Mouse (Mus musculus): ENCODE results near the gene Gabarap. TPM values are rescaled to one million over a fixed set of nuclear protein-coding genes. Genes with fewer than 3 reads are reported as not detected.
"Not testable (repeated sequence)": the region's sequence is repeated elsewhere in the genome, so short reads cannot be mapped to it uniquely, and the experiment has no call there.

Gene Gabarap
- polyA plus RNA-seq, 1 experiment, result 663 TPM

DNA sequence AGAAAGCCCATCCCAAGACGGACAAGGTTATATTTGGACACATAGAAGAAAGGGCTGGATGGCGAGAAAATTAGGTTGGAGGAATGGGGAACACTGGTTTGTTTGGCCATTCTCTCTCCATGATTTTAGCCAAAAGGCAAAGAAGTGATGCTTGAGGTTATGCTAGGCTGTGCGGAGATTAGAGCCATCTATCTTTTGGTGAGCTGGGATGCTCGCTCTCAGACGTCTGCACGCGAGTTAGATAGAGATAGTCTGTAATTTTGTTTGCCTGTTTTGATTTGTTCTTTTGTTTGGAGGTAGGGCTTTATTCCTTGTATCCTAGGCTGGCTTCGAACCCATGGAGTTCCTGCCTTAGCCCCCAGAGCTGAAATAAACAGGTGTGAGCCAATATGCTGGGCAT is 10.2 kb downstream of the Gabarap start:
- Histone ChIP-seq H3K4me3 (ENCODE audit: insufficient read depth, low read depth, low read length) (peak overlapping the region; percentile 74), H3K27ac (replicated peaks; ENCODE audit: low read depth, low read length) (0 out of 2 replicates have a peak overlapping the region, but pooled peaks have one; percentile 73), H3K4me1 (ENCODE audit: control insufficient read depth, insufficient read depth, insufficient read length, low read length) (no peaks in the 10 kb centered on the region)

DNA sequence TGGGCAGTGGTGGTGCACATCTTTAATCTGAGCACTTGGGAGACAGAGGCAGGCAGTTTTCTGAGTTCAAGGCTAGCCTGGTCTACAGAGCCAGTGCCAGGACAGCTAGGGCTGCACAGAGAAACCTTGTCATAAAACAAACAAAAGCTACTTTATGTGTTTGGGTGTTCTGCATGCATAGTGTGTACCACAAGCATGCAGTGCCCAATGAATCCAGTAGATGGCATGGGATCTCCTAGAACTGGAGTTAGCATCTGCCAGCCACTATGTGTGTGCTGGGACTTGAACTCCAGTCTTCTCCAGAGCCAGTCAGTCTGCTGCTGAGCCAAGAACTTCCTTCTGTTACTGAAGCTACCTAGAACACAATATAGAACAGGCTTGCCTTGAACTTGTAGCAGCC is 10.9 kb downstream of the Gabarap start:
- Histone ChIP-seq H3K4me1 (ENCODE audit: control insufficient read depth, insufficient read depth, insufficient read length, low read length) (no peaks in the 10 kb centered on the region), H3K4me3 (ENCODE audit: insufficient read depth, low read depth, low read length) (no peak overlapping the region), H3K27ac (replicated peaks; ENCODE audit: low read depth, low read length) (no peak overlapping the region)

DNA sequence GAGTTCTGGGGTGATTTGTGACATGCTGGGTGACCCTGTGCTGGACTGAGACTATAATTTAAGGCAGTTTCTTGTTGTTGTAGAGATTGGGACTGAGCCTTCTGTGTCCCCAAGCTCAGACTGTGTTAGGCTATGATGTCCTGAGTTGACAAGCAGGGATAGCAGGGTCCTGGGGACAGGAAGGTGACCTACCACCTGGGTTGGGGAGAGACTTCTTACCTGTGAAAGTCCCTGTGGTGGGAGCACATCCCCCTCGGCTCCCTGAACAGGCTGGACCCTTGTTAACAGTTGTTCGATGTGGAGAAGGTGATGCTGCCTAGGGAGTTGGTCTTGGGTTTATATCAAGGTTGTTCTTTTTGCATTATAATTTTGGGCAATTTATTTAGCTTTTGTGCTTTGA is 11.5 kb downstream of the Gabarap start:
- H3K4me1 ChIP-seq (ENCODE audit: control insufficient read depth, insufficient read depth, insufficient read length, low read length), result no peaks in the 10 kb centered on the region
- peak overlapping the region; percentile 8; the same call in 1 of the 2 replicates for H3K4me3 ChIP-seq (ENCODE audit: insufficient read depth, low read depth, low read length)
- no peak overlapping the region for H3K27ac ChIP-seq (replicated peaks; ENCODE audit: low read depth, low read length)

DNA sequence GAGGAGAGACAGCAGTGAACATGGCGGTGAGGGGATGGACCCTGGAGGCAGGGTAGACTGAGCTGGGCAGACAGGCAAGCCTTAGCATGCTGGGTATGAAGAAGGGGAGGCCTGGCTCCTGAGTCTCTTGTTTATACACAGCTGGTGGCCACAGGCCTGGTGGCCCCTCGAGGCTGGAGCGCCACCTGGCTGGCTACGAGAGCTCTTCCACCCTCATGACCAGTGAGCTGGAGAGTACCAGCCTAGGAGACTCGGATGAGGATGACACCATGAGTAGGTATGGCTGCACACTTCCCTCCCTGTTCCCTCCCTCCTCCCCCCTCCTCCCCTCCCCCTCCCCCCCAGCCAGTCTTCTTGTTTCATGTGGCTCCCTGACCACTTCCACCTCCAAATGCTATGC is 14.6 kb downstream of the Gabarap start:
- Histone ChIP-seq H3K4me3 (ENCODE audit: insufficient read depth, low read depth, low read length) (no peak overlapping the region), H3K27ac (replicated peaks; ENCODE audit: low read depth, low read length) (no peak overlapping the region), H3K4me1 (ENCODE audit: control insufficient read depth, insufficient read depth, insufficient read length, low read length) (no peaks in the 10 kb centered on the region)

DNA sequence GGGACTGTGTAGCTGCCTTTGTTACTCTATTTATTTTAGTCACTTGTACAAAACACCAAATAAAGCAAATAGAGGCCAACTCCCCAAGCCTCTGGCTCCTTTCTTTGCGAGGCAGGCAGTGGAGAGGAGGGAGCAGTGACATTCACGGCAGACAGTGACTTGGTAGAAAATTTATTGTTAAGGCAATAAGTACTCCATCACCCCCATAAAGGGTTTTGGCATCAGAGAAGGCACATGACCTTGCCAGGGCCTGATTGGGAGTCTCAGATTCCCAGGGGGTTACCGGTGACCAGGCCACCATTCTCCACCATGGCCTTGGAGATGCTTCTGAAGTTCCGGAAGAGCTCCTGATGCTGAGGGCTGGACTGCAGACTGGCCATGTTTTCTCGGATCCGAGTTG is 19.1 kb downstream of the Gabarap start:
- no peak overlapping the region for H3K27ac ChIP-seq (replicated peaks; ENCODE audit: low read depth, low read length)
- 0 out of 2 replicates have a peak, but pooled peaks cover 2% of the 10 kb centered on the region for H3K4me1 ChIP-seq (ENCODE audit: control insufficient read depth, insufficient read depth, insufficient read length, low read length)
- H3K4me3 ChIP-seq (ENCODE audit: insufficient read depth, low read depth, low read length), result no peak overlapping the region

DNA sequence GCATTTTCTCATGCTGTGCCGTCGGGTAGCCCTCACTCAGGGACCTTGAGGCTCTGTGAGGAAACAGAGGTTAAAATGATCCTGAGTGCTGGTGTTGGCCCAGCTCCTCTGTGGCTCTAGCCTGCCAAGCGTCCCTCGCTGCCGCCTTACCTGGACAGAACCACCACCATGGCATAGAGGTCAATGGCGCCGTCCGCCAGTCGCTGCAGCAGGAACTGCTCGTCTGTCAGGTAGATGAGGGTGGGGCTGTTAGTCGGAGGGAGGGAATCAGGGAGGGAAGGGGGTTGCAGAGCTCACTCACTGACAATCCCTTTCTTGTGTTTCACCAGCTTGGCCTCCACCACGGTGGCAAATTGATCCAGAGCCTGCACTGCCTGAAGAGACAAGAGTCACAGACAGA is 19.6 kb downstream of the Gabarap start:
- 0 out of 2 replicates have a peak, but pooled peaks cover 2% of the 10 kb centered on the region for H3K4me1 ChIP-seq (ENCODE audit: control insufficient read depth, insufficient read depth, insufficient read length, low read length)
- no peak overlapping the region for H3K27ac ChIP-seq (replicated peaks; ENCODE audit: low read depth, low read length)
- H3K4me3 ChIP-seq (ENCODE audit: insufficient read depth, low read depth, low read length), result no peak overlapping the region

DNA sequence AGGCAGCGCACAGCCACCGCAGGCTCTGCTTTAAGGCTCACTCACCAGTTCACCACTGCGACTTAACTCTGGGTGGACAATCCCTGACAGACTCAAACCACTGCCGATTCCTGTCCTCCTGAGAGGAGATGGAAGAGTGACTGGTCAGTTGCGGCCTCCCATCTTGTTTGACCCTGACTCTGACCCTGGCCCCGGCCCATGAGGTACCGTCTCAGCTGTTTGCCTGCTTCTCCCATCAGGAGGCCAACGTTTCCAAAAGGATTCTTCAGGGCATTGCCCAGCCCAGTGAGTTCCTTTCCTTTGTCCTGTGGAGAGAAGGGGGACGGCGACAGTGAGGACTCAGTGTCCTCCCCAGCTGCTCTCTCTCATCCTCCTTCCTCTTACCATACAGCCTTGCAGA is 20.0 kb downstream of the Gabarap start:
- Histone ChIP-seq H3K4me1 (ENCODE audit: control insufficient read depth, insufficient read depth, insufficient read length, low read length) (0 out of 2 replicates have a peak, but pooled peaks cover 2% of the 10 kb centered on the region), H3K27ac (replicated peaks; ENCODE audit: low read depth, low read length) (no peak overlapping the region), H3K4me3 (ENCODE audit: insufficient read depth, low read depth, low read length) (no peak overlapping the region)

DNA sequence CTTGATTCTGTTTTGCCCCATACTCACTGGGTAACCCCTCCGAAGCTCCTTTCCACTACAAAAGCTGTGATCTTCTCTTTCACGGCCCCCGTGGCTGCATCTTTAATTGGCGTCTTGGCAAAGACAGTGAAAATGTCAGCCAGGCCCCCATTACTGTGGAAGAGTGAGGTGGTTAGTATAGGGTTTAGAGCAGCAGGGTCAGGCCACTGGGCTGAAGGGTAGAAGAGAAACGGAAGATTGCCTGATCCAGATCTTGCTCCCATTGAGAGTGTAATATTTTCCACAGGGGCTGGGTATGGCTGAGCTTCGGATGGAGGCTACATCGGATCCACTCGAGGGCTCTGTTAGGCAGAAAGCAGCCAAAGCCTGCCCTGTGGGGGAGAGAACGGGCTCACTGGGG is 22.0 kb downstream of the Gabarap start:
- H3K4me1 ChIP-seq (ENCODE audit: control insufficient read depth, insufficient read depth, insufficient read length, low read length), result 0 out of 2 replicates have a peak, but pooled peaks cover 2% of the 10 kb centered on the region
- no peak overlapping the region for H3K27ac ChIP-seq (replicated peaks; ENCODE audit: low read depth, low read length)
- H3K4me3 ChIP-seq (ENCODE audit: insufficient read depth, low read depth, low read length), result no peak overlapping the region

DNA sequence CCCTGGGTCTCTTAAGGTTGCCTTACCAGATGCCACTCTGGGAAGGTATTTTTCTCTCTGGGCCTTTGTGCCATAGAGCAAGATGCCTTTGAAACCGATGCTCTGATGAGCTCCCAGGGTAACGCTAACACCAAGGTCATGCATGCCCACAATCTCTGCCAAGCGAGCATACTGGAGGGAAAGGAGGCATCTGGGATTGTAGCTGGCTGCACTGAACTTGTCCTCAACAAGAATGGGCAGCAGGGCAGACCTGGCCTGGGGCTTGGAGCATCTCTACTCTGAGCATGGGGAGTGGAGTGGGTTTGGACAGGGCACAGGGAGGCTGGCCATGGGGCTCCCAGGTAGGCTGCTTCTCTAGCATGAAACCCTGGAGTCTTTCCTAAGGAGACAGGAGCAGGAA is 22.5 kb downstream of the Gabarap start:
- Histone ChIP-seq H3K4me1 (ENCODE audit: control insufficient read depth, insufficient read depth, insufficient read length, low read length) (0 out of 2 replicates have a peak, but pooled peaks cover 2% of the 10 kb centered on the region), H3K4me3 (ENCODE audit: insufficient read depth, low read depth, low read length) (peak overlapping the region; percentile 82; the same call in 1 of the 2 replicates), H3K27ac (replicated peaks; ENCODE audit: low read depth, low read length) (0 out of 2 replicates have a peak overlapping the region, but pooled peaks have one; percentile 13)

DNA sequence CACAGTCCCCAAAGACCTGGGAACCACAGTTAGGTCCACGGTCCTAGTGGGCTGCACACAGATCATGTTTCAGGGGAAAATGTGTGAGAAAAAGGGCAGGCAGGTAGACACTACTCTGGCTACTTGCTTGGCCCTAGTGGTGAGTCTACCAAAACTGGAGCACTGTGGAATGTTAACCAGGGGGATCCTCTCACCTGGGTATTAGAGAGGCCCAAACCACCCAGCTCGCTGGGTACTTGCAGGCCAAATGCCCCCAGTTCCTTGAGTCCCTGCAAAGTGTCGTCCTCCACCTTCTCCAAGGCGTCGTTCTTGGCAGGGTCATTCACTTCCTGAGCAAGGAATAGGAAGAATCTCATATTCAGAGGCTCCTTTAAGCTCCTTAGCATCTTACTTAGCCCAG is 23.1 kb downstream of the Gabarap start:
- Histone ChIP-seq H3K4me3 (ENCODE audit: insufficient read depth, low read depth, low read length) (peak overlapping the region; percentile 82), H3K27ac (replicated peaks; ENCODE audit: low read depth, low read length) (peak overlapping the region; percentile 98)

DNA sequence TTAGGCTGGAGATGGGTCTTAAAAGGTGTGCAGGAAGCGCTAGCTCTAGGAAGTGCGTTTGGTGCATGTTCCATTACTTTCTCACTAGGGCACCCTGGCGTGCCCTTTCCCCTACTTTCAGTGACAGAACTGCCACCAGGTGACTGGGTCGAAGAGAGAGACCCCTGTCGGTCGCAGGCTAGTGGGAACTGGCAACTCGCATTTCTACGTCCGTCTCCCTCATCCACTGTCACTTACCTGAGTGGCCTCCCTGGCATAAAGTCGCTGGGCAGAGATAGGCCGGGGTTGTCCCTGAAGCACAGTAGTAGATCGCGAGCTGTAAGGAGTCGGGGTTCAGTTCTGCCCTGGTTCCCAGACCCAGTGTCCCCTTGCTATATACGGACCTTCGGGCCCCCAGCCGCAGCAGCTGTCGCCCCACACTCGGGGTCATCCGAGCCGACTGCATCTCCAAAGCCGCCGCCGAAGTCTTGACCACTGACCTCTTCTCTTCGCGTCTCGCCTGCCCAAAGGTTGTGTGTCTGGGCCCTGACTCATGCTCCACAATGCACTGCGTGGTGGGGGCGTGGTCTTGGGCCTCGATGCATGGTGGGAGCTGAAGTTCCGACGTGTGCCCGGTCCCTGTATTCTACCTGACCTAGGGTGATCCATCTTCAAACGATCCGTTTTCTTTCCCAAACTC is 24.1 kb downstream of the Gabarap start, which contains the start of gene Acadvl:
Gene Acadvl, minus strand, starts transcription at position 532 of the 679 bp plus-strand sequence.
- Histone ChIP-seq H3K27ac (replicated peaks; ENCODE audit: low read depth, low read length) (peak within 1 kb of the TSS; percentile 98), H3K4me3 (ENCODE audit: insufficient read depth, low read depth, low read length) (peak within 1 kb of the TSS; percentile 82), H3K4me1 (ENCODE audit: control insufficient read depth, insufficient read depth, insufficient read length, low read length) (0 out of 2 replicates have a peak, but pooled peaks cover 2% of the 10 kb centered on the region)

More for the DNA sequence above, 23.1 kb downstream of the Gabarap start:
- H3K4me1 ChIP-seq (ENCODE audit: control insufficient read depth, insufficient read depth, insufficient read length, low read length), result 0 out of 2 replicates have a peak, but pooled peaks cover 2% of the 10 kb centered on the region

DNA sequence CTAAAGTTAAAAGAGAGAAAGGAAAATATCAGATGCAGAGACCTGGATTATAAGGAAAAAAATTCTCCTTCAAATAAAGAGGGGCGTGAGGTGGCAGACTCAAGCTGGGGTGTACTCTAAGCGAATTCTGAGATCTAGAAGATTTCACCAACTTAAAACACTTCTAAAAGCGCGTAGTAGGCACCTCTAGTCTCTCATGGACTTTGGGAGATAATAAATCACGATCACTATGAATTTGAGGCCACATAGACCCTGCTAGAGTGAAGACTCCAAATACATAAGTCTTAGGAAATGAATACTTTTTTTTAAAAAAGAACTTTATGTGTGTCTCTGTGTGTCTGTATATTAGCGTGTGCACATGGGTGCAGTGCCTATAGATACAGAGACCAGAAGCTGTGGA is 24.7 kb downstream of the Gabarap start:
- H3K4me1 ChIP-seq (ENCODE audit: control insufficient read depth, insufficient read depth, insufficient read length, low read length), result 0 out of 2 replicates have a peak, but pooled peaks cover 2% of the 10 kb centered on the region
- no peak overlapping the region for H3K27ac ChIP-seq (replicated peaks; ENCODE audit: low read depth, low read length)
- H3K4me3 ChIP-seq (ENCODE audit: insufficient read depth, low read depth, low read length), result no peak overlapping the region

DNA sequence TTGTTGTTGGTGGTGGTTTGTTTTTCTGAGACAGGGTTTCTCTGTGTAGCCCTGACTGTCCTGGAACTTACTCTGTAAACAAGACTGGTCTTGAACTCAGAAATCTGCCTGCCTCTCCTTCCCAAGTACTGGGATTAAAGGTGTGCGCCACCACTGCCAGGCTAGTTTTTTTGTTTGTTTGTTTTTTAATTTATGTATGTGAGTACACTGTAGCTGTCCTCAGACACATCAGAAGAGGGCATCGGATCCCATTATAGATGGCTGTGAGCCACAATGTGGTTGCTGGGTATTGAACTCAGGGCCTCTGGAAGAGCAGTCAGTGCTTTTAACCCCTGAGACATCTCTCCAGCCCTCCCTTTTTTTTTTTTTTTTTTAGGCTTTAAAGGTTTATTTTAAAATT is 25.2 kb downstream of the Gabarap start:
- not testable (repeated sequence) for H3K4me1 ChIP-seq (ENCODE audit: control insufficient read depth, insufficient read depth, insufficient read length, low read length); H3K27ac ChIP-seq (replicated peaks; ENCODE audit: low read depth, low read length); H3K4me3 ChIP-seq (ENCODE audit: insufficient read depth, low read depth, low read length)

DNA sequence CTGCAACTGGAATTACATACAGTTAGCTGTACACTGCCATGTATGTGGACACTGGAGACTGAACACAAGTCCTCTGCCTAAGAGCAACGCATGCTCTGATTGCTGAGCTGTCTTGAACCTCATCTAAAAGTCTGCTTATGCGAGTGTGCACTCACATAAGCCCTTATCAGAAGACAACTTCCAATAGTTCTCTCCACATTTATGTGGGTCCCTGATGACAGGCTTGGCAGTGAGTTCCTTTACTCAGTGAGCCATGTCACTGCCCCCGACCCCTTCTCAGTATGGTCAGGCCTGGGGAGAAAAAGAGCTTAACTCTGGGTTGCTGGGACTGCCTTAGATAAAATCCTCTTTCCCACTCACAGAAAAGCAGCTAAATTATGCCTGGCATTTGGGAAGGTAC is 25.7 kb downstream of the Gabarap start, which contains the start of gene Dlg4:
Gene Dlg4, plus strand, starts transcription at position 274 of the 400 bp plus-strand sequence.
- Histone ChIP-seq H3K4me1 (ENCODE audit: control insufficient read depth, insufficient read depth, insufficient read length, low read length) (0 out of 2 replicates have a peak, but pooled peaks cover 2% of the 10 kb centered on the region), H3K4me3 (ENCODE audit: insufficient read depth, low read depth, low read length) (no peak within 1 kb of the TSS), H3K27ac (replicated peaks; ENCODE audit: low read depth, low read length) (no peak within 1 kb of the TSS)

DNA sequence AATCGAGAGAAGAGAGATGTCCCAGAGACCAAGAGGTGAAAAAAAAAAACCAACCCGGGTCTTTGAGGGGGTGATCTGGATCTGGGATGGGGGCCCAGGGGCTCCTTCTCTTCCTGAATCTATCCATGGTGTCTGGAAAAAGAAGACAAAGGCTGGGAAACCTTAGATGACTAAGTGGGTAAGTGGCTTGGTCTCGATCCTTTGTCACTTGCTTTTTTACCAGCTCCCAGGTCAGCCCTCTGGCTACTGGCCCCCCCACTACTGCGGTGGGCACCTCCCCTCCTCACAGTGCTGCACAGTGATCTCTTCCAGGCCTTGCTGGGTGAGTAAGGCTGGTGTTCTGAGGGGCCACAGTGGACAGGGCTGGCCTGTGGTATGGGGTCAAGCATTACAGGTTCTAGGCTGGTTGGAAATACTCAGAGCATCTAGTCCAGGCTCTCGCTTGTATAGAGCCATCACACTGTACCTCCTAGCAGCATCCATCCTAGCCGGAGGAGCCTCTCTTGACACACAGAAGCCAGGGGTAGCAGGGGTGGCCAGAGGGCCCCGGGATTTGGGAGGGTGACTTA is 26.3 kb downstream of the Gabarap start:
- Histone ChIP-seq H3K4me3 (ENCODE audit: insufficient read depth, low read depth, low read length) (no peak overlapping the region), H3K27ac (replicated peaks; ENCODE audit: low read depth, low read length) (no peak overlapping the region), H3K4me1 (ENCODE audit: control insufficient read depth, insufficient read depth, insufficient read length, low read length) (0 out of 2 replicates have a peak, but pooled peaks cover 2% of the 10 kb centered on the region)

Data from brown adipose tissue, adult 24 weeks (tissue).